Mouse (Mus musculus): ENCODE measurements around the gene Calcoco2. TPM values are rescaled to one million over a fixed set of nuclear protein-coding genes. Genes with fewer than 3 reads are reported as not detected.
"Not testable (repeated sequence)": the region's sequence is repeated elsewhere in the genome, so short reads cannot be mapped to it uniquely, and the experiment has no call there.

The Calcoco2 gene
- polyA plus RNA-seq, 1 experiment from 2014 or later, result not detected

GRCm38 (mm10) chr11:96124052-96124914, 12.5 kb upstream of the Calcoco2 start:
- H3K36me3 ChIP-seq (ENCODE audit: control insufficient read depth, insufficient read depth, low read length), result no peaks in the 10 kb centered on the region
- no peaks in the 10 kb centered on the region for H3K9me3 ChIP-seq (ENCODE audit: control insufficient read depth, low read length)
- 3% methylated on average over 45 of the region's 45 CpGs for WGBS
- ATAC-seq (ENCODE audit: insufficient number of reproducible peaks, low FRiP score, low TSS enrichment, low read depth) (peak; percentile 47; the same call in 1 of the 2 replicates), DNase-seq (ENCODE audit: low spot score) (peak; percentile 59)
- H3K27ac ChIP-seq (replicated peaks; ENCODE audit: low read depth, low read length), result no peak overlapping the region
- H3K4me2 ChIP-seq (ENCODE audit: low read depth, severe bottlenecking), result peak overlapping the region; percentile 46
- peaks cover 34% of the 10 kb centered on the region for H3K27me3 ChIP-seq (ENCODE audit: control insufficient read depth, insufficient read depth, low read length)
- H3K9ac ChIP-seq (ENCODE audit: low read length), result no peak overlapping the region
- H3K4me1 ChIP-seq (ENCODE audit: control insufficient read depth, insufficient read depth, low read length), result no peaks in the 10 kb centered on the region
- peak overlapping the region; percentile 28 for H3K4me3 ChIP-seq (ENCODE audit: low read depth, low read length)

- ATAC-seq (ENCODE audit: insufficient number of reproducible peaks, low FRiP score, low TSS enrichment, low read depth); H3K4me2 ChIP-seq (ENCODE audit: low read depth, severe bottlenecking); H3K9ac ChIP-seq (ENCODE audit: low read length); H3K36me3 ChIP-seq (ENCODE audit: control insufficient read depth, insufficient read depth, low read length); H3K27ac ChIP-seq (replicated peaks; ENCODE audit: low read depth, low read length); H3K9me3 ChIP-seq (ENCODE audit: control insufficient read depth, low read length); H3K4me1 ChIP-seq (ENCODE audit: control insufficient read depth, insufficient read depth, low read length); DNase-seq (ENCODE audit: low spot score); H3K4me3 ChIP-seq (ENCODE audit: low read depth, low read length): not testable (repeated sequence)
- peaks cover 34% of the 10 kb centered on the region for H3K27me3 ChIP-seq (ENCODE audit: control insufficient read depth, insufficient read depth, low read length)
- WGBS, result 80% methylated on average over 4 of the region's 4 CpGs
Measured at GRCm38 (mm10) chr11:96122806-96123205, 11.0 kb upstream of the Calcoco2 start.

- no peaks in the 10 kb centered on the region for H3K36me3 ChIP-seq (ENCODE audit: control insufficient read depth, insufficient read depth, low read length)
- DNase-seq (ENCODE audit: low spot score) (no peak), ATAC-seq (ENCODE audit: insufficient number of reproducible peaks, low FRiP score, low TSS enrichment, low read depth) (no peak)
- no peaks in the 10 kb centered on the region for H3K4me1 ChIP-seq (ENCODE audit: control insufficient read depth, insufficient read depth, low read length)
- H3K9ac ChIP-seq (ENCODE audit: low read length), result no peak overlapping the region
- H3K27me3 ChIP-seq (ENCODE audit: control insufficient read depth, insufficient read depth, low read length), result peaks cover 17% of the 10 kb centered on the region
- H3K4me3 ChIP-seq (ENCODE audit: low read depth, low read length), result no peak overlapping the region
- 60% methylated on average over 3 of the region's 3 CpGs for WGBS
- no peaks in the 10 kb centered on the region for H3K9me3 ChIP-seq (ENCODE audit: control insufficient read depth, low read length)
- no peak overlapping the region for H3K27ac ChIP-seq (replicated peaks; ENCODE audit: low read depth, low read length)
- H3K4me2 ChIP-seq (ENCODE audit: low read depth, severe bottlenecking), result no peak overlapping the region
Measured at GRCm38 (mm10) chr11:96119401-96119800, 7.6 kb upstream of the Calcoco2 start.

GRCm38 (mm10) chr11:96116925-96117324, 5.2 kb upstream of the Calcoco2 start:
- not testable (repeated sequence) for H3K9me3 ChIP-seq (ENCODE audit: control insufficient read depth, low read length); H3K4me1 ChIP-seq (ENCODE audit: control insufficient read depth, insufficient read depth, low read length); H3K9ac ChIP-seq (ENCODE audit: low read length); H3K4me2 ChIP-seq (ENCODE audit: low read depth, severe bottlenecking); H3K27ac ChIP-seq (replicated peaks; ENCODE audit: low read depth, low read length); DNase-seq (ENCODE audit: low spot score); ATAC-seq (ENCODE audit: insufficient number of reproducible peaks, low FRiP score, low TSS enrichment, low read depth); H3K27me3 ChIP-seq (ENCODE audit: control insufficient read depth, insufficient read depth, low read length); H3K36me3 ChIP-seq (ENCODE audit: control insufficient read depth, insufficient read depth, low read length); H3K4me3 ChIP-seq (ENCODE audit: low read depth, low read length)
- 80% methylated on average over 3 of the region's 3 CpGs for WGBS

GRCm38 (mm10) chr11:96116116-96116515, 4.4 kb upstream of the Calcoco2 start:
- no peak overlapping the region for H3K4me3 ChIP-seq (ENCODE audit: low read depth, low read length)
- ATAC-seq (ENCODE audit: insufficient number of reproducible peaks, low FRiP score, low TSS enrichment, low read depth) (no peak), DNase-seq (ENCODE audit: low spot score) (no peak)
- no peaks in the 10 kb centered on the region for H3K36me3 ChIP-seq (ENCODE audit: control insufficient read depth, insufficient read depth, low read length)
- no peaks in the 10 kb centered on the region for H3K27me3 ChIP-seq (ENCODE audit: control insufficient read depth, insufficient read depth, low read length)
- H3K27ac ChIP-seq (replicated peaks; ENCODE audit: low read depth, low read length), result no peak overlapping the region
- H3K9ac ChIP-seq (ENCODE audit: low read length), result no peak overlapping the region
- WGBS, result 82% methylated on average over 3 of the region's 3 CpGs
- no peaks in the 10 kb centered on the region for H3K9me3 ChIP-seq (ENCODE audit: control insufficient read depth, low read length)
- no peak overlapping the region for H3K4me2 ChIP-seq (ENCODE audit: low read depth, severe bottlenecking)
- H3K4me1 ChIP-seq (ENCODE audit: control insufficient read depth, insufficient read depth, low read length), result no peaks in the 10 kb centered on the region

- Histone ChIP-seq H3K9ac (ENCODE audit: low read length) (no peak overlapping the region), H3K36me3 (ENCODE audit: control insufficient read depth, insufficient read depth, low read length) (no peaks in the 10 kb centered on the region), H3K27me3 (ENCODE audit: control insufficient read depth, insufficient read depth, low read length) (no peaks in the 10 kb centered on the region), H3K27ac (replicated peaks; ENCODE audit: low read depth, low read length) (no peak overlapping the region), H3K4me1 (ENCODE audit: control insufficient read depth, insufficient read depth, low read length) (no peaks in the 10 kb centered on the region), H3K4me2 (ENCODE audit: low read depth, severe bottlenecking) (no peak overlapping the region), H3K9me3 (ENCODE audit: control insufficient read depth, low read length) (no peaks in the 10 kb centered on the region), H3K4me3 (ENCODE audit: low read depth, low read length) (no peak overlapping the region)
- 92% methylated on average over 6 of the region's 6 CpGs for WGBS
- DNase-seq (ENCODE audit: low spot score) (no peak), ATAC-seq (ENCODE audit: insufficient number of reproducible peaks, low FRiP score, low TSS enrichment, low read depth) (no peak)
Measured at GRCm38 (mm10) chr11:96115416-96115815, 3.7 kb upstream of the Calcoco2 start.

GRCm38 (mm10) chr11:96114077-96114476, 2.3 kb upstream of the Calcoco2 start:
- no peak overlapping the region for H3K4me3 ChIP-seq (ENCODE audit: low read depth, low read length)
- H3K36me3 ChIP-seq (ENCODE audit: control insufficient read depth, insufficient read depth, low read length), result no peaks in the 10 kb centered on the region
- ATAC-seq (ENCODE audit: insufficient number of reproducible peaks, low FRiP score, low TSS enrichment, low read depth) (no peak), DNase-seq (ENCODE audit: low spot score) (no peak)
- H3K4me2 ChIP-seq (ENCODE audit: low read depth, severe bottlenecking), result no peak overlapping the region
- 76% methylated on average over 2 of the region's 2 CpGs for WGBS
- H3K9me3 ChIP-seq (ENCODE audit: control insufficient read depth, low read length), result no peaks in the 10 kb centered on the region
- H3K27ac ChIP-seq (replicated peaks; ENCODE audit: low read depth, low read length), result no peak overlapping the region
- no peaks in the 10 kb centered on the region for H3K4me1 ChIP-seq (ENCODE audit: control insufficient read depth, insufficient read depth, low read length)
- no peaks in the 10 kb centered on the region for H3K27me3 ChIP-seq (ENCODE audit: control insufficient read depth, insufficient read depth, low read length)
- H3K9ac ChIP-seq (ENCODE audit: low read length), result no peak overlapping the region

GRCm38 (mm10) chr11:96110950-96111349, 814 bp downstream of the Calcoco2 start:
- not testable (repeated sequence) for H3K4me3 ChIP-seq (ENCODE audit: low read depth, low read length); H3K9me3 ChIP-seq (ENCODE audit: control insufficient read depth, low read length); H3K36me3 ChIP-seq (ENCODE audit: control insufficient read depth, insufficient read depth, low read length); H3K4me1 ChIP-seq (ENCODE audit: control insufficient read depth, insufficient read depth, low read length); H3K27me3 ChIP-seq (ENCODE audit: control insufficient read depth, insufficient read depth, low read length); ATAC-seq (ENCODE audit: insufficient number of reproducible peaks, low FRiP score, low TSS enrichment, low read depth); H3K27ac ChIP-seq (replicated peaks; ENCODE audit: low read depth, low read length); H3K4me2 ChIP-seq (ENCODE audit: low read depth, severe bottlenecking); H3K9ac ChIP-seq (ENCODE audit: low read length); DNase-seq (ENCODE audit: low spot score)
- 60% methylated on average over 2 of the region's 2 CpGs for WGBS
